Mouse (Mus musculus) forebrain, postnatal 0 days (tissue): ENCODE measurements around the gene Dtnbp1. TPM values are rescaled to one million over a fixed set of nuclear protein-coding genes. Genes with fewer than 3 reads are reported as not detected.

Experiments used
- ATAC-seq: fragments of 200-750 bp; cut with Nextera tagmentation; 2 replicates; pipeline ENCODE4 v1.8.0; 2017; ENCODE audit warnings: mild to moderate bottlenecking, moderate library complexity
- DNase-seq: peaks from one replicate; pipeline ENCODE4 v3.0.0-alpha.2; 2015
- H3K27ac ChIP-seq: fragments of 300-500 bp; sonication (generic); 2 replicates; pipeline ENCODE4 v1.5.1; 2014; ENCODE audit warnings: low read depth, mild to moderate bottlenecking, antibody characterized with exemption, low read length, moderate library complexity, mixed read lengths
- H3K27me3 ChIP-seq: fragments of 300-500 bp; sonication (generic); 2 replicates; pipeline ENCODE4 v1.6.1; 2014; ENCODE audit warnings: mild to moderate bottlenecking, low read length, mixed read lengths; ENCODE audit not compliant: insufficient read depth
- H3K36me3 ChIP-seq: fragments of 300-500 bp; sonication (generic); 2 replicates; pipeline ENCODE4 v1.6.1; 2014; ENCODE audit warnings: mild to moderate bottlenecking, moderate library complexity; ENCODE audit not compliant: insufficient read depth
- H3K4me1 ChIP-seq: fragments of 300-500 bp; sonication (generic); 2 replicates; pipeline ENCODE4 v1.6.1; 2014; ENCODE audit warnings: antibody characterized with exemption; ENCODE audit not compliant: insufficient read depth
- H3K4me2 ChIP-seq: fragments of 300-500 bp; sonication (generic); 2 replicates; pipeline ENCODE4 v1.6.1; 2014; ENCODE audit warnings: low read depth, mild to moderate bottlenecking, moderate library complexity
- H3K4me3 ChIP-seq: fragments of 300-500 bp; sonication (generic); 2 replicates; pipeline ENCODE4 v1.5.1; 2014; ENCODE audit warnings: low read depth, low read length, mixed read lengths
- H3K9ac ChIP-seq: fragments of 300-500 bp; sonication (generic); 2 replicates; pipeline ENCODE4 v1.6.1; 2014; ENCODE audit warnings: mild to moderate bottlenecking
- H3K9me3 ChIP-seq: fragments of 300-500 bp; sonication (generic); 2 replicates; pipeline ENCODE4 v1.6.1; 2016; ENCODE audit warnings: low read length
- CTCF ChIP-seq: sonication (generic); IDR thresholded peaks from 2 replicates; pipeline ENCODE4 v1.5.1; 2016; ENCODE audit warnings: antibody characterized with exemption, control low read depth, low read depth
- WGBS: fragments of 180-500 bp; shearing (Covaris S2); extraction: QIAGEN DNeasy Blood & Tissue Kit; methylation state at CpG from one replicate; pipeline ENCODE4 v1.1.7; 2014; 5-methylcytosine and 5-hydroxymethylcytosine counted together
- polyA plus RNA-seq: library from polyadenylated mRNA; unstranded; fragments of >200 nt; fragmentation: Nextera tagmentation; extraction: Ambion mirVana; gene quantifications from 2 replicates; pipeline ENCODE4 v1.2.1, GENCODE M21; 2015
- total RNA-seq: library from RNA; depleted of rRNA; stranded (reverse); fragments of >200 nt; gene quantifications from 2 replicates; pipeline ENCODE4 v1.2.3, GENCODE M21; 2014; rRNA removed

The Dtnbp1 gene
- total and polyA plus RNA-seq, 2 experiments from 2014 or later: 80.9 to 121 TPM

GRCm38 (mm10) chr13:44881001-44881400 lies 120.9 kb downstream of the Dtnbp1 start:
- Histone ChIP-seq H3K36me3 (0 out of 2 replicates have a peak, but pooled peaks cover 5% of the 10 kb centered on the region), H3K27ac (no peak overlapping the region), H3K27me3 (no peaks in the 10 kb centered on the region), H3K9me3 (no peaks in the 10 kb centered on the region), H3K4me2 (no peak overlapping the region), H3K9ac (no peak overlapping the region), H3K4me1 (no peaks in the 10 kb centered on the region), H3K4me3 (no peak overlapping the region)
- no peak for TF ChIP-seq CTCF
- DNase-seq: no peak
- 45% methylated on average over 4 of the region's 4 CpGs for WGBS
- no peak for ATAC-seq

- Histone ChIP-seq H3K27me3 (no peaks in the 10 kb centered on the region), H3K9me3 (no peaks in the 10 kb centered on the region), H3K4me2 (no peak overlapping the region), H3K4me3 (no peak overlapping the region), H3K27ac (no peak overlapping the region), H3K9ac (no peak overlapping the region), H3K36me3 (peaks cover 3% of the 10 kb centered on the region; the same call in 1 of the 2 replicates), H3K4me1 (no peaks in the 10 kb centered on the region)
- WGBS: 54% methylated on average over 2 of the region's 2 CpGs
- TF ChIP-seq CTCF: no peak
- DNase-seq (no peak), ATAC-seq (no peak)
Measured at GRCm38 (mm10) chr13:44876799-44877198, 125.1 kb downstream of the Dtnbp1 start.

Other genes with a start within 250 kb of the Dtnbp1 start
- gene Gm9817, start 76.5 kb upstream of the Dtnbp1 start, total RNA-seq: 0.15 TPM in 1 of 2 replicates, not detected in the other
- gene Gm9817, start 76.5 kb upstream of the Dtnbp1 start, polyA plus RNA-seq: not detected in 2 replicates